Mouse (Mus musculus): ENCODE results near the gene Hnrnpm. TPM values are rescaled to one million over a fixed set of nuclear protein-coding genes. Genes with fewer than 3 reads are reported as not detected.
A peak's percentile ranks its signal among the peaks of the same experiment; 100 is the strongest.
"Not testable (repeated sequence)": the region's sequence is repeated elsewhere in the genome, so short reads cannot be mapped to it uniquely, and the experiment has no call there.

Hnrnpm gene
- 91.9 and 96.6 TPM in 2 replicates for polyA plus RNA-seq (2015; fragmentation: Nextera tagmentation; extraction: Ambion mirVana)

DNA sequence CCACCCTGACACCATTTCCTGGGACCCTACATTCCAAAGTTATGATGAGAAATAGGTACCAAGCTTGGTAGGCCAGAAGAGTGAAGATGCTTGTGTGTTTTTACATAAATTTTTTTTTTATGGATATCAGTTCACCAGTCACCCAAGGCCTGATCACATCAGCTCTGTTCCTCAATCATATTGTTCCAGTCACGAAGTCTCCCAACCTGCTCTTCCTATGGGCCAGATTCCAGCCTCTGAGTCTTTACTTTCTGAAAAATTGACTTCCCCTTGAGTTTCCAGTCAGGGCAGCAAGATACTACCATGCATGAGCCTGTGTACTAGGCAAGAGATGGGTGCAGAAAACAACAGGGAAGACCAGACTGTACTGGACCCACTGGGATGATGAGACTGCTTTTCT, at the start of gene Hnrnpm:
Hnrnpm (minus strand) TSS at position 101 of the 400 bp plus-strand sequence.
- H3K27me3 ChIP-seq (ENCODE audit: insufficient read depth, low read length): no peaks in the 10 kb centered on the region
- peak within 1 kb of the TSS; percentile 60 for H3K4me3 ChIP-seq (ENCODE audit: low read depth, low read length)
- TF ChIP-seq CTCF (IDR thresholded peaks at IDR 0.05; ENCODE audit: low read depth) (no peak), EP300 (IDR thresholded peaks at IDR 0.05; ENCODE audit: low read depth) (no peak)
- H3K9me3 ChIP-seq (ENCODE audit: low read length): no peaks in the 10 kb centered on the region
- DNase-seq (no peak), ATAC-seq (no peak)
- peak within 1 kb of the TSS; percentile 9; the same call in 1 of the 2 replicates for H3K27ac ChIP-seq (ENCODE audit: low read depth)
- WGBS (ENCODE audit: insufficient replicate concordance): 78% methylated on average over 1 of the region's 1 CpGs
- peak within 1 kb of the TSS; percentile 94 for H3K4me2 ChIP-seq (ENCODE audit: low read depth, low read length)
- H3K36me3 ChIP-seq (replicated peaks; ENCODE audit: insufficient read depth, low read length): peaks cover 26% of the 10 kb centered on the region
- peaks cover 32% of the 10 kb centered on the region for H3K4me1 ChIP-seq (ENCODE audit: insufficient read depth)
- H3K9ac ChIP-seq (replicated peaks): peak within 1 kb of the TSS; percentile 49; the same call in 1 of the 2 replicates

DNA sequence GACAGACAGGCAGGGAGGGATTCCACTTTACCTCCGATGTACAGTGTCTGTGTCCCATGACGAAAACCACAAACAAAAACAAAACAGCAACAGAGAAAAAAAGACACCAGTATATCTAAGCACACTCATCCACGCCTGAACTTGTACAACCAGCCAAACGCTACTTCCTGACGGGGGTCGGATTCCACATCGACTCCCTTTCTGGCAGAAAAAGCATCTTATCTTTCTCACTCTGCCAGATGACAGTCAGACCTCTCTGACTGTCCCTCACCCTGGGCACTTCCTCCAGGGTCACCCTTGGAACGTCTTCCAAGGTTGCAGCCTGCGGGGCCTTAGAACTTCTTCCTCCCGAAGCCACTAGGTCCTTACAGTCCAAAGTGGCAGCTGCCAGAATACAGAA, 46.9 kb upstream of the Hnrnpm start:
- H3K36me3 ChIP-seq (replicated peaks; ENCODE audit: insufficient read depth, low read length); H3K27me3 ChIP-seq (ENCODE audit: insufficient read depth, low read length); H3K27ac ChIP-seq (ENCODE audit: low read depth); H3K9me3 ChIP-seq (ENCODE audit: low read length); H3K4me1 ChIP-seq (ENCODE audit: insufficient read depth); DNase-seq; ATAC-seq; H3K4me2 ChIP-seq (ENCODE audit: low read depth, low read length); H3K9ac ChIP-seq (replicated peaks); H3K4me3 ChIP-seq (ENCODE audit: low read depth, low read length): not testable (repeated sequence)
- 57% methylated on average over 10 of the region's 10 CpGs for WGBS (ENCODE audit: insufficient replicate concordance)

DNA sequence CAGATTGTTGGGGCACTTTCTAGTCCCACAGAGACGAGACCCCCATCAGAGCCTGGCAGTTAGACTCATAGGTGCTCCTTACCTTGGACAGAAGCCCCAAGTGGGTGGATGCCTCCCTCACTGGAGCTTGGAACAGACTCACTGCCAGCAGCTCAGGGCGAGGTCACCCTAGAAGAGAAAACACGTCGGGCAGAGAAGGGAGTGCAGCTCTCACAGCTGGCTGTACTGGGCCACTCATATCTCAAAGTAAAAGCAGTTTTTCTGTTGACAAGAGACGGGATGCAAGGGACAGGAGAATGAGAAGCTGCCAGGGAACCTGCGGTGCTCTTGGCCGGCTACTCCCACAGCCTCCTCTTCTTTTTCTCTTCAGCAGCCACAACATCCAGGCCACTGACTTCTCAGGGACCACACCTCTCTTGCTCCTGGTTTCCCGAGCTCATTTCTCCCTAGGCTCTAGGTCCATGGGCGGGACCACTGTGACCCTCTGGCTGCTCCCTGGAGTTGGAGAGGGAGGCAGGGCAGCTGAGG, 46.0 kb upstream of the Hnrnpm start:
- not testable (repeated sequence) for H3K4me3 ChIP-seq (ENCODE audit: low read depth, low read length); H3K27ac ChIP-seq (ENCODE audit: low read depth); DNase-seq; H3K4me2 ChIP-seq (ENCODE audit: low read depth, low read length); H3K27me3 ChIP-seq (ENCODE audit: insufficient read depth, low read length); H3K4me1 ChIP-seq (ENCODE audit: insufficient read depth); ATAC-seq; H3K9me3 ChIP-seq (ENCODE audit: low read length); H3K9ac ChIP-seq (replicated peaks); H3K36me3 ChIP-seq (replicated peaks; ENCODE audit: insufficient read depth, low read length)
- WGBS (ENCODE audit: insufficient replicate concordance): 63% methylated on average over 9 of the region's 9 CpGs

DNA sequence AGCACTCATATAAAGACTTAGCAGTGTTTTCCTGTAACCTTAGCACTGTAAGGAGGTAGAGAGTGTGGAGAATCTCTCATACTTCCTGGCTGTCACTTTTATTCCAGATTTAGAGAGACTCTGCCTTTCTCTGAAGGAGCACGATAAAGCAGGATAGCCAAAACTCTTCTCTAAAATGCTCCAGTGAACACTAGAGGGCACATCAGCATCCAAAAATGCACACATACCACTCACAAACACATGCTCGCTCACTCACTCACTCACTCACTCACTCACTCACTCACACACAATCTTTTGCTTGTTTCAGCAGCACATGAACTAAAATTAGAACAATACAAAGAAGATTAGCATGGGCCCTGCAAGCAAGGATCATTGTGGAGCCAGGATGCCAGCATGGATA, 42.6 kb upstream of the Hnrnpm start:
- Histone ChIP-seq H3K27ac (ENCODE audit: low read depth) (no peak overlapping the region), H3K27me3 (ENCODE audit: insufficient read depth, low read length) (no peaks in the 10 kb centered on the region), H3K36me3 (replicated peaks; ENCODE audit: insufficient read depth, low read length) (no peaks in the 10 kb centered on the region), H3K4me3 (ENCODE audit: low read depth, low read length) (no peak overlapping the region), H3K9me3 (ENCODE audit: low read length) (no peaks in the 10 kb centered on the region), H3K4me1 (ENCODE audit: insufficient read depth) (no peaks in the 10 kb centered on the region), H3K4me2 (ENCODE audit: low read depth, low read length) (no peak overlapping the region), H3K9ac (replicated peaks) (no peak overlapping the region)
- 59% methylated on average over 2 of the region's 2 CpGs for WGBS (ENCODE audit: insufficient replicate concordance)
- no peak for DNase-seq
- TF ChIP-seq CTCF (IDR thresholded peaks at IDR 0.05; ENCODE audit: low read depth) (peak; percentile 57), EP300 (IDR thresholded peaks at IDR 0.05; ENCODE audit: low read depth) (no peak)
- no peak for ATAC-seq

DNA sequence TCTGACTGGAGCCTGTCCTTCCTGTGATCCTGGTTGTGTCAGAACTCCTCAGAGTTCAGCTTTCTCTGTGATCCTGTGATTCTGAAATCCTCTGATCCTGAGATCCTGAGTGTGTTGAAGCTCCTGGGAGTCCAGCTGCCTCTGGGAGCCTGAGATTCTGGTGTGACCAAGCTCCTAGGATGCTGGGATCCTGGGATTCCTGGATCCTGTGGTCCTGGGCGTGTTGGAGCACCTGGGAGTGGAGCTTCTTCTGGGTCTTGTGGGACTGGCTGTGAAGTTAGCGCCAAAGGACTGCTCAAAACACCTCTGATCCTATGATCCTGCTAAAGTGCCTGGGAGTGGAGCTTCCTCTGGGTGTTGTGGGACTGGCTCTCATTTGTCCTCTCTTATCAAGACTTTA, 41.7 kb upstream of the Hnrnpm start:
- ATAC-seq (no peak), DNase-seq (no peak)
- Histone ChIP-seq H3K4me1 (ENCODE audit: insufficient read depth) (no peaks in the 10 kb centered on the region), H3K4me3 (ENCODE audit: low read depth, low read length) (no peak overlapping the region), H3K27ac (ENCODE audit: low read depth) (no peak overlapping the region), H3K36me3 (replicated peaks; ENCODE audit: insufficient read depth, low read length) (no peaks in the 10 kb centered on the region), H3K4me2 (ENCODE audit: low read depth, low read length) (no peak overlapping the region), H3K27me3 (ENCODE audit: insufficient read depth, low read length) (no peaks in the 10 kb centered on the region), H3K9me3 (ENCODE audit: low read length) (no peaks in the 10 kb centered on the region), H3K9ac (replicated peaks) (no peak overlapping the region)
- 73% methylated on average over 2 of the region's 2 CpGs for WGBS (ENCODE audit: insufficient replicate concordance)
- no peak for TF ChIP-seq EP300 (IDR thresholded peaks at IDR 0.05; ENCODE audit: low read depth)
- TF ChIP-seq CTCF (IDR thresholded peaks at IDR 0.05; ENCODE audit: low read depth): no peak

DNA sequence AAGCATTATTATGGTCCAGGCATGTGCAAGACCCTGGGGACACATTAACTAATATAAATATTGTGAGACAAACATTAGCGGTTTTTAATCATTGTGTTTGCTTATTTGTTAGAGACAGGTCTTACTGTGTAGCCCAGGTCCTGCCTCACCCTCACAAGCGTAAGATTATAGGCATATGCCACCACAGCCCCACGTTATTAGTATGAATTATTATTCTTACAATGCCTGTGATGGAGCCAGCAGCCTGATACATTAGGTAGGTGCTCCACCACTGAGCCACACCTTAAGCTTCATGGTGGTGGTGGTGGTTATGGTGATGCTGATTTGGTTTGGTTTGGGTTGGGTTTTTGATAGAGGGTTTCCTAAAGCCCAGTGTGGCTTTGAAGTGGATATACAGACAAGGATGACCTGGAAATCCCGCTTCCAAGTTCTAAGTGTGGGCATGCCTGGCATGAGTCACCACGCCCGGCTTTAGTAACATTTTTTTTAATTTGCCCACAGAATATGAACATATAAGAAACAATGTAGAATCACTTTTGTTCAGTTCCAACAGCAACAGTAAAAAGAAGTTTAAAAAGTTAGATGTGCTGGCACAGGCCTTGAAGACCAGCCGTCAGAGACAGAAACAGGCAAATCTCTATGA, 33.2 kb upstream of the Hnrnpm start:
- ATAC-seq (no peak), DNase-seq (no peak)
- H3K9me3 ChIP-seq (ENCODE audit: low read length): no peaks in the 10 kb centered on the region
- H3K9ac ChIP-seq (replicated peaks): no peak overlapping the region
- WGBS (ENCODE audit: insufficient replicate concordance): 90% methylated on average over 7 of the region's 7 CpGs
- TF ChIP-seq CTCF (IDR thresholded peaks at IDR 0.05; ENCODE audit: low read depth) (no peak), EP300 (IDR thresholded peaks at IDR 0.05; ENCODE audit: low read depth) (no peak)
- no peaks in the 10 kb centered on the region for H3K27me3 ChIP-seq (ENCODE audit: insufficient read depth, low read length)
- no peak overlapping the region for H3K4me2 ChIP-seq (ENCODE audit: low read depth, low read length)
- peaks cover 13% of the 10 kb centered on the region for H3K4me1 ChIP-seq (ENCODE audit: insufficient read depth)
- H3K36me3 ChIP-seq (replicated peaks; ENCODE audit: insufficient read depth, low read length): peaks cover 12% of the 10 kb centered on the region
- no peak overlapping the region for H3K4me3 ChIP-seq (ENCODE audit: low read depth, low read length)
- H3K27ac ChIP-seq (ENCODE audit: low read depth): no peak overlapping the region

All from liver, postnatal 0 days (tissue).